Mouse (Mus musculus) kidney, embryonic 15.5 days (tissue): ENCODE results near the gene Dhrs7. TPM values are rescaled to one million over a fixed set of nuclear protein-coding genes. Genes with fewer than 3 reads are reported as not detected.
"Not testable (repeated sequence)": the region's sequence is repeated elsewhere in the genome, so short reads cannot be mapped to it uniquely, and the experiment has no call there.

Source experiments
- ATAC-seq: fragments of 200-750 bp; cut with Nextera tagmentation; replicated peaks from 2 replicates; pipeline ENCODE4 v1.8.0; 2017; ENCODE audit warnings: moderate TSS enrichment; ENCODE audit not compliant: low FRiP score
- H3K27ac ChIP-seq: fragments of 300-500 bp; sonication (generic); 2 replicates; pipeline ENCODE4 v1.5.1; 2015; ENCODE audit warnings: mild to moderate bottlenecking, inconsistent platforms
- H3K27me3 ChIP-seq: fragments of 300-500 bp; sonication (generic); 2 replicates; pipeline ENCODE4 v1.6.1; 2015; ENCODE audit warnings: inconsistent platforms
- H3K36me3 ChIP-seq: fragments of 300-500 bp; sonication (generic); 2 replicates; pipeline ENCODE4 v1.6.1; 2015; ENCODE audit warnings: inconsistent platforms
- H3K4me1 ChIP-seq: fragments of 300-500 bp; sonication (generic); 2 replicates; pipeline ENCODE4 v1.6.1; 2015; ENCODE audit warnings: inconsistent platforms
- H3K4me2 ChIP-seq: fragments of 300-500 bp; sonication (generic); 2 replicates; pipeline ENCODE4 v1.6.1; 2015; ENCODE audit warnings: moderate library complexity, mild to moderate bottlenecking, inconsistent platforms
- H3K4me3 ChIP-seq: fragments of 300-500 bp; sonication (generic); replicated peaks from 2 replicates; pipeline ENCODE4 v1.5.1; 2015; ENCODE audit warnings: mild to moderate bottlenecking, inconsistent platforms
- H3K9ac ChIP-seq: fragments of 300-500 bp; sonication (generic); 2 replicates; pipeline ENCODE4 v1.6.1; 2015; ENCODE audit warnings: mild to moderate bottlenecking, inconsistent platforms
- H3K9me3 ChIP-seq: fragments of 300-500 bp; sonication (generic); replicated peaks from 2 replicates; pipeline ENCODE4 v1.6.1; 2016; ENCODE audit warnings: inconsistent platforms
- whole genome bisulfite sequencing: fragments of 180-500 bp; shearing (Covaris S2); methylation state at CpG from one replicate; pipeline ENCODE4 v1.1.7; 2015; ENCODE audit warnings: mixed read lengths; 5-methylcytosine and 5-hydroxymethylcytosine counted together
- polyA plus RNA-seq: library from polyadenylated mRNA; unstranded; fragments of >200 nt; fragmentation: Nextera tagmentation; extraction: Ambion mirVana; gene quantifications from 2 replicates; pipeline ENCODE4 v1.2.1, GENCODE M21; 2015

The Dhrs7 gene
- 11.1 and 12.4 TPM in 2 replicates for polyA plus RNA-seq

GRCm38 (mm10) chr12:72664735-72665337 is at the start of gene Dhrs7:
Gene Dhrs7 (minus strand): TSS chr12:72664909.
- peak within 1 kb of the TSS; percentile 49 for H3K9ac ChIP-seq
- peaks cover 8% of the 10 kb centered on the region; the same call in 1 of the 2 replicates for H3K27me3 ChIP-seq
- peak within 1 kb of the TSS; percentile 54 for H3K4me3 ChIP-seq
- 1% methylated on average over 33 of the region's 33 CpGs for WGBS
- peaks cover 10% of the 10 kb centered on the region for H3K4me1 ChIP-seq
- no peaks in the 10 kb centered on the region for H3K36me3 ChIP-seq
- no peaks in the 10 kb centered on the region for H3K9me3 ChIP-seq
- peak within 1 kb of the TSS; percentile 87 for H3K4me2 ChIP-seq
- peak; percentile 96 for ATAC-seq
- H3K27ac ChIP-seq: peak within 1 kb of the TSS; percentile 19

- 95% methylated on average over 3 of the region's 3 CpGs for WGBS
- no peak for ATAC-seq
Measured at GRCm38 (mm10) chr12:72709981-72710380, 45.3 kb upstream of the Dhrs7 start.

GRCm38 (mm10) chr12:72704068-72704467 is 39.4 kb upstream of the Dhrs7 start:
- ATAC-seq: no peak
- H3K4me3 ChIP-seq: no peak overlapping the region
- no peaks in the 10 kb centered on the region for H3K9me3 ChIP-seq
- no peaks in the 10 kb centered on the region for H3K27me3 ChIP-seq
- 93% methylated on average over 4 of the region's 4 CpGs for WGBS
- no peaks in the 10 kb centered on the region for H3K36me3 ChIP-seq
- no peak overlapping the region for H3K4me2 ChIP-seq
- no peak overlapping the region for H3K9ac ChIP-seq
- H3K4me1 ChIP-seq: no peaks in the 10 kb centered on the region
- H3K27ac ChIP-seq: no peak overlapping the region

More at GRCm38 (mm10) chr12:72709981-72710380, 45.3 kb upstream of the Dhrs7 start:
- H3K4me2 ChIP-seq: no peak overlapping the region
- no peak overlapping the region for H3K27ac ChIP-seq
- no peak overlapping the region for H3K9ac ChIP-seq
- no peaks in the 10 kb centered on the region for H3K27me3 ChIP-seq
- H3K36me3 ChIP-seq: no peaks in the 10 kb centered on the region
- 0 out of 2 replicates have a peak, but pooled peaks cover 3% of the 10 kb centered on the region for H3K9me3 ChIP-seq
- H3K4me1 ChIP-seq: no peaks in the 10 kb centered on the region
- no peak overlapping the region for H3K4me3 ChIP-seq

GRCm38 (mm10) chr12:72700013-72700412 is 35.3 kb upstream of the Dhrs7 start:
- Histone ChIP-seq H3K4me1 (no peaks in the 10 kb centered on the region), H3K27me3 (no peaks in the 10 kb centered on the region), H3K9me3 (no peaks in the 10 kb centered on the region), H3K36me3 (no peaks in the 10 kb centered on the region), H3K27ac (no peak overlapping the region), H3K9ac (no peak overlapping the region), H3K4me2 (no peak overlapping the region), H3K4me3 (no peak overlapping the region)
- 23% methylated on average over 1 of the region's 1 CpGs for WGBS
- ATAC-seq: no peak

DNA sequence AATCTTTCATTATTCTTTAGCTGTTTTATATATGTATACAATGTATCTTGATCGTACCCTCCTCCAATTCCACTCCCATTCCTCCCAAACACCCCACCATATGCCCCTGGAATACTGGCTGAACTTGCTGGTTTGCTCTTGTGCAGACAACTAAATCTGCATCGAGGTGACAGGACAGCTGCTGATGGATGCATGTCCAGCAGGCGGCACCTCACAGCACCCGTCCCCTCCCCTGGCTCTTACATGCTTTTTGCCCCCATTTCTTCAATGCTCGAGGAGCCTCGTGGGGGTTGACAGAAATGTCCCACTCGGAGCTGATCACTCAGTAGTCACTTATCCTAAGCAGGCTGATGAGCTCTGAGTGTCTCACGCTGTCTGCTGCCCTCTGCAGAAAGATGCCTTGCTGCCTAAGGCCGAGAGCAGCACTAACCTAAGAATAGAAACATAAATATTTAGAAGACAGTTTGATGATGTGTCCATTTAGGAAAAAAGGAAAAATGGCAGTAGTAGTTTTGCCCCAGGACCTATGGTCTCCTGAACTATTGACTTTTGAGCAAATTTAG is 30.3 kb upstream of the Dhrs7 start:
- no peak overlapping the region for H3K9ac ChIP-seq
- H3K27me3 ChIP-seq: no peaks in the 10 kb centered on the region
- no peaks in the 10 kb centered on the region for H3K36me3 ChIP-seq
- H3K27ac ChIP-seq: no peak overlapping the region
- no peak overlapping the region for H3K4me2 ChIP-seq
- H3K4me1 ChIP-seq: no peaks in the 10 kb centered on the region
- ATAC-seq: no peak
- WGBS: 43% methylated on average over 9 of the region's 9 CpGs
- H3K9me3 ChIP-seq: no peaks in the 10 kb centered on the region
- H3K4me3 ChIP-seq: no peak overlapping the region

DNA sequence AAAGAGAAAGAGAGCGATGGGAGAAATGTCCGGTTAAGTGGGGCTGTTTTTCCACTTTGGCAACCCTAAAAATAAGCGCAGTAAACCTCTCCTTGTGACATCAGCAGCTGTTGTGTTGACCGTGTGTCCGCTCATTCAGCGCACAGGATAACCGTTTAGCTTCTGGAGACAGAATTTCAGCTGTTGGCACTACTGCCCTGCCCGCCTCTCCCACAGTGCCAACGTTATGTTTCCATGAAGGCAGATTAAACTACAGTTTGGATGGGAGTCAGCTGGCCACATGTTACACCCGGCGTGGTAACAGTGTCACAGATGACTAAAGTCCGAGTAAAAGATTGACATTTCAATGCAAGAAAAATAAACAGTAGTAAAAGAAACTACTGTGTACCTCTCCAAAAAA is 29.7 kb upstream of the Dhrs7 start:
- Histone ChIP-seq H3K9me3 (no peaks in the 10 kb centered on the region), H3K4me1 (no peaks in the 10 kb centered on the region), H3K4me3 (no peak overlapping the region), H3K36me3 (no peaks in the 10 kb centered on the region), H3K9ac (no peak overlapping the region), H3K27ac (no peak overlapping the region), H3K4me2 (no peak overlapping the region), H3K27me3 (no peaks in the 10 kb centered on the region)
- WGBS: 59% methylated on average over 12 of the region's 12 CpGs
- no peak for ATAC-seq

DNA sequence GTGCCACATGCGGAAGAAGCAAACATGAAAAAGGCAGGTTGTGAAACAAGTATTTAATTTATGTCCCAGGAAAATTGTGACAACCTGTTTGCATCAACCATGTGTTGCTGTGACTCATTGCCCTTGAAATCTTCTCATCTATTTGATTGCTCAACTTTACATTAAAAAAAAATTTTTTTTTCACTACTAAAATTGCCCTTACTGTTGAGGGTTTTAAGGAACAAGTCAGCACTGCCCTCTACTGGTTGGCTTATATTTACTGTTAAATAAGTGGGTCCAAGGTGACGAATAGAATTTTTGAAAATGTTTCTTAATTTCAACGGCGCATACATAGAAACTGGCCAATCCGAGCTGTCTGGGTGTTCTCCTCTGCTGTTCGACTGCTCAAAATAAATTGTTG is 29.2 kb upstream of the Dhrs7 start:
- no peak overlapping the region for H3K4me2 ChIP-seq
- ATAC-seq: no peak
- H3K27me3 ChIP-seq: no peaks in the 10 kb centered on the region
- no peak overlapping the region for H3K9ac ChIP-seq
- H3K27ac ChIP-seq: no peak overlapping the region
- no peaks in the 10 kb centered on the region for H3K36me3 ChIP-seq
- H3K9me3 ChIP-seq: no peaks in the 10 kb centered on the region
- H3K4me3 ChIP-seq: no peak overlapping the region
- 52% methylated on average over 6 of the region's 6 CpGs for WGBS
- no peaks in the 10 kb centered on the region for H3K4me1 ChIP-seq

DNA sequence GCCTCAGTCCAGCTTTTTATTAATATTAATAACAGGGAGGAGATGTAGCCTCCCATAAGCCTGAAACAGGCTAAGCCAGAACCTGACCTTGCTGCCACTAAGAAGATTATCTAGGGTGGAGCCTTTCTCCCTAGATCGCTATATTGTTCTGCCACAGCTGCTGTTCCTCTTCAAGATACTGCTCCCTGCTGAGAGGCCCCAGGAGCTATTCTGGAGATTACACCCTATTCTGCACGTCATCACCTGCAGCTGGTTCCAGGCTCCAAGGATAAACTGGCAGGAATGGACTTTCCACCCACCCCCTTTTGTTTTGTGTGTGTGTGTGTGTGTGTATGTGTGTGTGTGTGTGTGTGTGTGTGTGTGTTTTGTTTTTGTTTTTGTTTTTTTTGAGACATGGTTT is 23.6 kb upstream of the Dhrs7 start:
- H3K4me2 ChIP-seq, H3K27ac ChIP-seq, H3K4me3 ChIP-seq, H3K27me3 ChIP-seq, H3K36me3 ChIP-seq, H3K4me1 ChIP-seq, H3K9me3 ChIP-seq, ATAC-seq, H3K9ac ChIP-seq: not testable (repeated sequence)
- WGBS: 43% methylated on average over 2 of the region's 2 CpGs

GRCm38 (mm10) chr12:72687741-72688140 is 23.0 kb upstream of the Dhrs7 start:
- H3K27me3 ChIP-seq, ATAC-seq, H3K27ac ChIP-seq, H3K4me1 ChIP-seq, H3K9me3 ChIP-seq, H3K4me3 ChIP-seq, H3K9ac ChIP-seq, H3K4me2 ChIP-seq, H3K36me3 ChIP-seq: not testable (repeated sequence)
- 39% methylated on average over 6 of the region's 6 CpGs for WGBS

- H3K27me3 ChIP-seq, H3K36me3 ChIP-seq, H3K4me2 ChIP-seq, ATAC-seq, H3K27ac ChIP-seq, H3K9ac ChIP-seq, H3K9me3 ChIP-seq, H3K4me3 ChIP-seq, H3K4me1 ChIP-seq: not testable (repeated sequence)
- WGBS: 77% methylated on average over 4 of the region's 4 CpGs
Measured at GRCm38 (mm10) chr12:72686566-72686965, 21.9 kb upstream of the Dhrs7 start.

DNA sequence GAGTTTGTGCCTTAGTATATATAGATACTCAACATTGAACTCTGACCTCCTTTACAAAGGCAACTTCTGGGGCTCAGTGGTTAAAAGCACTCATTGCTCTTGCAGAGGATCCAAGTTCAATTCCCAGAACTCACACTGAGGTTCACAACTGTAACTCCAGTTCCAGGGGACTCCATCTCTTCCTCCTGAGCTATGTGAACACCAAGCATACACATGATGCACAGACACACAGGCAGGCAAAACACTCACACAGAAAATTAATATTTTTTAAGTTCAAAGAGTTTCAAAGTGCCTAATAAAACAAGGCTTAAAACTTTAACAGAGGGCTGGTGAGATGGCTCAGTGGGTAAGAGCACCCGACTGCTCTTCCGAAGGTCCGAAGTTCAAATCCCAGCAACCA is 18.9 kb upstream of the Dhrs7 start:
- no peak for ATAC-seq
- WGBS: 98% methylated on average over 3 of the region's 3 CpGs
- no peaks in the 10 kb centered on the region for H3K4me1 ChIP-seq
- H3K27me3 ChIP-seq: no peaks in the 10 kb centered on the region
- no peak overlapping the region for H3K4me2 ChIP-seq
- H3K9me3 ChIP-seq: no peaks in the 10 kb centered on the region
- H3K4me3 ChIP-seq: no peak overlapping the region
- H3K36me3 ChIP-seq: no peaks in the 10 kb centered on the region
- no peak overlapping the region for H3K9ac ChIP-seq
- H3K27ac ChIP-seq: no peak overlapping the region

- no peak for ATAC-seq
- Histone ChIP-seq H3K9me3 (no peaks in the 10 kb centered on the region), H3K9ac (no peak overlapping the region), H3K27me3 (no peaks in the 10 kb centered on the region), H3K36me3 (no peaks in the 10 kb centered on the region), H3K4me2 (no peak overlapping the region), H3K4me3 (no peak overlapping the region), H3K27ac (no peak overlapping the region), H3K4me1 (no peaks in the 10 kb centered on the region)
- 59% methylated on average over 8 of the region's 8 CpGs for WGBS
Measured at GRCm38 (mm10) chr12:72682511-72683282, 18.0 kb upstream of the Dhrs7 start.
